Mouse (Mus musculus): ENCODE data around the gene Rbm39. TPM values are rescaled to one million over a fixed set of nuclear protein-coding genes. Genes with fewer than 3 reads are reported as not detected.
"Not testable (repeated sequence)": the region's sequence is repeated elsewhere in the genome, so short reads cannot be mapped to it uniquely, and the experiment has no call there.

Rbm39 gene
- total RNA-seq (2021), result 100 to 1,000 TPM; 309 to 321 TPM
- long read RNA-seq, transcript Rbm39-201 (17 exons, 2,711 nt), result minor isoform, 103 of 296 reads
- long read RNA-seq, transcript Rbm39-203 (17 exons, 2,810 nt), result major isoform, 125 of 296 reads
- long read RNA-seq, partial matches to known transcripts, result 12 of 296 reads
- long read RNA-seq, other reads (novel, unspliced or antisense), result 52 of 296 reads

DNA sequence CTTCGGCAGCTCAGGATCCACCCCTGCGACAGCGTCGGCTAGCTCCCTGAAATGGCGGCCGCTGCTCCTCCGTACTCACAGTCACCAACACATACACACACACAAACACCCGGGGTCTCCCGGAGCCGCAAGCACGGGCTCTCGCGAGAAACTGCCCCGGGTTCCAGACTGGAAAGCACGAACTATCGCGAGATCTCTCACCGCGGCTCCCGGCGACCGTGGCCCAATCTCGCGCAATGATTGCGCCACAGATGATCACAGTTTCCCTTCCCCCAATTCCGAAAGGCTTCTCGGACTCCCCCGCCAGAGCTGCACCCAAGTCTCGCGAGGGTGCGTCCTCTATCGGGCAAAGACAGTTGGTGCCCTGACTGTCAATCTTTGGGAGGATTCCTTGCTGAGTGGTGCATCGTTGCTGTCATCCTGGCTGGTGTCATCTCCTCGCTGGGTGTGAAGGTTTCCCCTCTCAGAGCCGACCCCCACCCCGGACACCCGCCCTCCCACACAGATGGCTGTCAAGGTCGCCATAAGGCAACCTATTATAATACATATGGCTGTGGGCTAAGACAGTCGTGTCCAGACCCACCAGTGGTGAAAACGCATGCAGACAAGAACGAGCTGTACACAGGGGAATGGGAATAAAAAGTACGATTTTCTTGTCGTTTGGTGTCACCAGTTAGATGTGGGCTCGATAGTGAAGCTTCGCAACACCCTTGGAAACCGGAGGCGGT lies at the start of gene Rbm39:
Gene Rbm39 (minus strand): TSS at position 145 of the 728 bp plus-strand sequence.
- DNase-seq (ENCODE audit: low spot score in 2 of 2), result peak; percentile 100

DNA sequence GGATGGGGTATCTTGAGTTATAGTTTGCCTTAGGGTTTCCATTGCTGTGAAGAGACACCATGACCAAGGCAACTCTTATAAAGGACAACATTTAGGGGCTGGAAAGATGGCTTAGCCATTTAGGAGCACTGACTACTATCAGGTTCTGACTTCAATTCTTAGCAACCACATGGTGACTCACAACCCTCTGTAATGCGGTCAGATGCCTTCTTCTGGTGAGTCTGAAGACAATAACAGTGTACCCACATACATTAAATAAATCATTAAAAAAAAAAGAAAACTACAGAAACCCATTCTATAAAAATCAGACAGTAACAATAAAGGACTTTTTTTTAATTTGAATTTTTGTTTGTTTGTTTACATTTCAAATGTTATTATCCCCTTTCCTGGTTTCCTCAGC lies 49.1 kb upstream of the Rbm39 start:
- no peak for DNase-seq (ENCODE audit: low spot score in 2 of 2)

DNA sequence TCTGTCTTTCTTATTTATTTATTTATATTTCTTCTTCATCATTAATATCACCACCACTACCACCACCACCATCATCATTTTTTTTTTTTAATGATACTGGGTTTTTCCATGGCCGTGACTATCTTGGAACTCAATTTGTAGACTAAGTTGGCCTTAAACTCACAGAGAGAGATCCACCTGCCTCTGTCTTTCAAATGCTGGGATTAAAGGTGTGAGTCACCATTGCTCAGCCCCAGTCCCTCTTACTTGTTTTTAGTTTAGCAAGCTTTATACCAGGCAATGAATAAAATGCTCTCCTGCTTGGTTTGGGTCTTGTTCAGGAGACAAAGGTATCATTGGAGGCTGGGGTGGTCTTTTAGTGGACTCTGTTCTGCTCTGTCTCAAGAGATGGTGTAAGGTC lies 47.7 kb upstream of the Rbm39 start:
- no peak for DNase-seq (ENCODE audit: low spot score in 2 of 2)

DNA sequence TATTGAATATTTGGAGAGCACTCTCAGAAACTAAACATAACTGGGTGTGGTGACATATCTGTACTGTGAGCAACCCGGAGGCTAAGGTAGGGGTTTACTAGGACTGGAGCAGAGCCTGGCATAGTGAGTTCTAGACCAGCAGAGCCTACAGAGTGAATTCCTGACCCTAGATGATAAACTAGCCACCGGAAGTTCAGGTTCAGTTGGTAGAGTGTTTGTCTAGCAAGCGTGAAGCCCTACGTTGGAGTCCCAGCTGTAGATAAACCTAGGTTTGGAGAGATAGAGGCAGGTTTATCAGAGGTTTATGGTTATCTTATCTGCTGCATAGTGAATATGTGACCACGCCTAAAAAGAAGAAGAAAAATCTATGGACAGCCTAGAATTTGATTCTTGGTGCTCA lies 44.0 kb upstream of the Rbm39 start:
- DNase-seq (ENCODE audit: low spot score in 2 of 2), result no peak

DNA sequence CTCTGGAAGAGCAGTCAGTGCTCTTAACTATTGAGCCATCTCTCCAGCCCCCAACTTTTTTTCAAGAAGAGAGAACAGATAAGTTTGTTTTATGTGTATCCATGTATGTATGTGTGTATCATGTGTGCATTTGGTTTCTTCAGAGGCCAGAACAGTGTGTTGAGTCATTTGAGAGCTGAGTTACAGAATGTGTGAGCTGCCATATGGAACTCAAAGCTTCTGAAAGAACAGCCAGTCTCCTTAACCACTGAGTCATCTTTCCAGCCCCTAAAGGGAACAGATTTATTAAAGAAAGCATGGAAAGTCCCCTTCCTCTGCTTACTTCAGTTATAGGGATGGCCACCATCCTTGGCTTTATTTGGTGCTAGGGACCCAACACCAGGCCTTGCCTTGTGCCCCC lies 42.1 kb upstream of the Rbm39 start:
- peak in 1 of 2 experiments; percentile 50 for DNase-seq (ENCODE audit: low spot score in 2 of 2)

DNA sequence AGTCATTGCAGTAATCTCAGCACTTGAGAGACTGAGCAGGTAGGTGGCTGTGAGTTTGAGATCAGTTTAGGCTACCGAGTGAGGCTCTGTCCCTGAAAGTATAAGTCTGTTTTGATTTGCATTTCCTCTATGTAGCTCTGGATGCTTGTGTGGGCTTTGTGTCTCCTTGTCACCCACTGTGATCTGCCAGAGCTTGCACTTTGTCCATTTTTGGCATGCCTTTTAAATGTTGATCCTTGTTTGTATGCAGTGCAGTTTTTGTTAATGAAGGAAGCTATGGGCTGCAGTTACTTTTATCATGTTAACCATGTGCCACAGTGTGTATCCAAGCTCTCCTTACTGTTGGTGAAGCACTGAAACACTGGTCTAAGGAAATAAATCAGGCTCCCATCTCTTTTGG lies 37.7 kb upstream of the Rbm39 start:
- DNase-seq (ENCODE audit: low spot score in 2 of 2), result no peak

DNA sequence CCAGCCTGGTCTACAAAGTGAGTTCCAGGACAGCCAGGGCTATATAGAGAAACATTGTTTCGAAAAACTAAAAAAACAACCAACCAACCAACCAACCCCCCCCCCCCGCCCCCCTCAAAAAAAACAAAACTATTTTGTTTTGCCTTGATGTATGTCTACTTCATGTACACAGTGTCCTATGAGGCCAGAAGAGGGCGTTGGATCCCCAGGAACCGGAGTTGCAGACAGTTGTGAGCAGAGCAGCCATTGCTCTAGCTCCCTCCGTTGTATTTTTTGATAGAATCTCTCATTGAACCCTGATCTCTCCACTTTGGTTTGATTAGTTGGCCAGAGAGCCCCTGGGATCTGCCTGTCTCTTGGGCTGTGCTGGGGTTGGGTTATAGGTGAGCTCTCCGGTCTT lies 23.9 kb upstream of the Rbm39 start:
- no peak for DNase-seq (ENCODE audit: low spot score in 2 of 2)

DNA sequence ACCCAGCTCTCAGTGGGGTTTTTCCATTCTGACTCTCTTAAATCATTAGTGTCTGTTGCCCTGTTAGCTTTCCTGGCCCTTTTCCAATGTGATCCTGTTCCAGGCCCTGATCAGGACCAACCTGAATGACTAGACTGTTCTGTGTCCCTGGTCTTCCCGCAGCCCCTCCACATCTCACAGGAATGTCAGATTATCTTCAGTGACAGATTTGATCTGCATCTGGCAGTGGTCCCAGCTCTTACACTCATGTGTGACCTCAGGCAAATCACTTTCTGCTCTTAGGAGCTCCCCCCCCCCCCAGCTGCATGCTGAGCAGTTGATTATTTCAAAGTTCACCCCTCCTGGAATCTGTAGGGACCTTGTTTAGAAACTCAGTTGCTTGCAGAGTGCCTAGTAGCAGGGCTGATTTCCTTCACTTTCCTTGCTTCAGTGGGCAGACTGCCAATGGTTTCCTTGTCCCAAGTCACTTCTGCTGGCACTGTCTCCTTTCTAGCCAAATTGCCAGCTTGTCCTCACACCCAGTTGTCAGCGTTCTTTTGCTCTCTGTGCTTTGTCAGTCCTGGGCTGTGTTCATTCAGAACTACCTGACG lies 22.9 kb upstream of the Rbm39 start:
- DNase-seq (ENCODE audit: low spot score in 2 of 2), result peak in 1 of 2 experiments; percentile 68

DNA sequence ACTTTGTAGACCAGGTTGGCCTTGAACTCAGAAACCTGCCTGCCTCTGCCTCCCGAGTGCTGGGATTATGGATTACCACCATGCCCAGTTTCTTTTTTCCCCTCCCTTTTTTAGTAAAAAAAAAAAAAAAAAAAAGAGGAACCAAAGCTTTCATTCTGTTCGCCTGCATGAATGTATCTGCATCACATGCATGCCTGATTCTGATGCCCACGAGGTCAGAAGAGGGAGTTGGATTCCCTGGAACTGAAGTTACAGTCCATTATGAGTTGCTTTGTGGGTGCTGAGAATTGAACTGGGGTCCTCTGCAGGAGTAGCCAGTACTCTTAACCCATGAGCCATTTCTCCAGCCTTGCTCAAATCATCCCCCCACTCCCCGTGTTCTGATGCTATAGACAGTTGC lies 21.4 kb upstream of the Rbm39 start:
- DNase-seq (ENCODE audit: low spot score in 2 of 2), result no peak

DNA sequence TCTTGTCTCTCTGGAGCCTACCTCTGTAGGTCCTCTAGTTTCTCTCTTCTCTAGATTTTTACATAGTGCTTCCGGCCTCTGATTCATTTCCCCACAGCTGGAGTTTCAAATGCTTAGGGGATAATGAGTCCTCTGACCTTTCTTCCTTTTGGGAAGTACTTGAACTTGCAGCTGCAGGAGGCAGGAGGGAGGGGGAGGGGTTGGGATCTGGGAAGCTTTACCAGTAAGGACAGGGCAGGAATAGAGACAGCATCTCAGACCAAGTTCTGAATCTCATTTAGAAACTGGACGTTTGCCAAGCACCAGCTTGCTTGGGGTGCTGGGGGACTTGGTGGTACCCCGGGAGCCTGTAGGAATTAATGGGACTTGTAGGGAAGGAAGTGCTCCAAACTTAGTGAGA lies 19.9 kb upstream of the Rbm39 start:
- no peak for DNase-seq (ENCODE audit: low spot score in 2 of 2)

DNA sequence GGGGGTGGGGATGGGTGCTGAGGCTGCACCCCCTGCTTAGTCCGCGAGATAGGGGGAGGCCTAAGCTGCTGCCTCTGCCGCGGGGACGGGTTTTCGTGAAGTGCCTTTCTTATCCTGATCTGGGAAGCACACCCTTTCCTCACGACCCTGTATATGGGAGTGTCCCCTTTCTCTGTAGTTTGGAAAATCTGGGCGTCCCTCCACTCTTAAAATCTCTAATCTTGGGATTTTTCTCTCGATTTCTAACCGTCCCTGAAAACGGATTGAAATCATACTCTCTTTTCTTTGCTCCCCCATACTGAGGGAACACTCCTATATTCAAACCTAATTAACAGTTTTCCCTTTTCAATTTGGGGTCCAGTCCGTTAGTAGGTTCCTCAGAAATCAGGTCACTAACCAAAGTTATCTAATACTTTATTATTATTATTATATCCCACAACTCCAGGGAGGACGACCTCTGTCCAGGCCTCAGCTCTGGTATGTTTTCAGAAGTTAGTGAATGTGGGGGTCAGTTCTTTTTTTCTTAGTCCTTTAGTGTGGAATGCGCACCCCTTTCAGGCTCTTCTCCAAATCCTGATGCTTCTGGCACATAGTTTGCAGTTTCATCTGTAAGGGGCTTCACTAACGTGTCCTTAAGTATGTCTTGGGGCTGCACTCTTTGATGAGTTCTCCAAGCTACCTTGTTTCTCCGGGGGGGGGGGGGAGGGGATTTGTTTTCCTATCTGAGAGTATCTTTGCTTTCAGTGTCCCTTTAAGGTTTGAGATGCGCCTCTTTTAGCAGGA lies 17.3 kb upstream of the Rbm39 start:
- DNase-seq (ENCODE audit: low spot score in 2 of 2), result no peak

DNA sequence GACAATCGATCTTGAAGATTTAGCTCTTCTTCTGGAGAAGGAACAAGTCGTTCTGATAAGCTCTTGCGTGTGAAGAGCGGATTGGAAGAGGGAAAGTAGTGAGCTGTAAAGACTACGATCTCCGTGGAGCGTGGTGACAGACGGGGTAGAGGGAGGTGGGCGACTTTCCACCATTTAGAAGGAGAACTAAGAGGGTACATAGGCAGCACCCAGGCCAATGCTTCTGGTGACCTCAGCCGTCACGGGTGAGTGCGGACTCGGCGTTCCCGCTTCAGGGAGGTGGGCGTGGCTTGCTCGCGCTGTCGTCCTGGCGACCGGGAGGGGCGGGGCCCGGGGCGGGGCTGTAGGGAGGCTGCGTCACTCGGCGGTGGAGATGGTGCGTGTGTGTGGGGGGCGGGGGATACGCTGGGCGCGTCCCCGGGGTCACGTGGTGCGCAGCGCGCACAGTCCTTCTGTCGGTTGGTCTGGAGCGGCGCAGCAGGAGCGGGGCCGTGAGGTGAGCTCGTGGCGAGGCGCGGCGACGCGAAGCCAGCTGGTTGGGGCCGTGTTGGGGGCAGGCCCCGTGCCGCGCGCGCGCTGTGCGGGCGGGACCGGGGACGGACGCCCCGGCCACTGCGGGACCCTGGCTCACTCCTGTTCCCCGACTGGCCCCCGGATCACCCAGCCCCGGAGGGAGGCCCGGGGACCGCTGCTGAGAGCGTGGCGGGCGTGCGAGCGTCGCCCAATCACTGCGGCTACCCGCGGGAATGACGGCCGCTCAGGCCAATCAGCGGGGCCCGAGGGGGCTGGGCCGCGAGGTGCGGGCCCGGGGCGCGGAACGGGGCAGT lies 16.5 kb upstream of the Rbm39 start, which contains the start of gene Phf20:
Gene Phf20 (plus strand): TSS at position 165 of the 827 bp plus-strand sequence.
- DNase-seq (ENCODE audit: low spot score in 2 of 2), result peak; percentile 95 to 98

DNA sequence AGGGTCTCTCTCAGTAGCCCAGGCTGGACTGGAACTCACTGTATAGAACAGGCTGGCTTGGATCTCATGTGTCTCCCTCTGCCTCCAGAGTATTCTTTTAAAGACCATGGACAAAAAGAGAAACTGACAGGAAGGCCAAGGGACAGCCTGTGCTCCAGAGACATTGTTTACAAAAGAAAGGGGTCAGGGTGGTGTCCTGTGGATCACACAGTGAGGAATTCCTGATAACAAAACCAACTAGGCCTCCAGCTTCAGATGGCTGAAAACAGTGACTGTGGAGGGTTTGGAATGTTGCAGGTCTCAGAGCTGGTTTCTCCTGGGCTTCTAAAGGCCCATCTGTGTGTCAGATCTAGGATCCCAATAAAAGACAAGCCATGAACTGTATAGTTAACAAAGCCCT lies 14.5 kb upstream of the Rbm39 start:
- DNase-seq (ENCODE audit: low spot score in 2 of 2), result no peak

DNA sequence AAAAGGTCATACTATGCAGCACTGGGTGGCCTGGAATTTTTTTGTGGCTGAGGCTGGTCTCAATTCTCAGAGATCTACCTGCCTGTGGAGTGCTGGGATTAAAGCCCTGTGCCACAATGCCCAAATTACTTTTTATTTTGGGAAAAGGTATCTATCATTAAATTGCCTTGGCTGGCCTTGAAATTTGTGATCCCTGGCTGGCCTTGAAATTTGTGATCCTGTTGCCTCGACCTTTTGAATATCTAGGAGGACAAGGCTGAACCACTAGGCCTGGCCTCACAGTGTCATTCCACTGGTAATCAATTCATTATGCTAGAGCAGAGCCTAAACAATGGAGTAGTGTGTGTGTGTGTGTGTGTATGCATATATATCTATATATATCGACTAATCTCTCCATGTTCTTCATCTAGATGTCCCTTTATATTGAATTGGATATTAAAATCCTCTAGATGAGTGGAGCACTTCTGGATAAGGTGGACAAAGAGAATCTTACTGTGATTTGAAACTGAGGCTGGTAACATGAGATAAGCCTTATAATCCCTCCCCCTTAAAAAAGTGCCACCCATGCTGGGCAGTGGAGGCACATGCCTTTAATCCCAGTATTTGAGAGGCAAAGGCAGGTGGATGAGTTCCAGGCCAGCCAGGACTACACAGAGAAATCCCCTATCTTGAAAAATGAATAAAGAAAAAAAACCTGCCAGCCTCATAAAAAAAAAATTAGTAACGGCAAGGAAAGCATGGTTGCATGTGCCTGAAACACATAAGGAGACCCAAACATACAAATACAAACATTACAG lies 13.2 kb upstream of the Rbm39 start:
- DNase-seq (ENCODE audit: low spot score in 2 of 2), result no peak

DNA sequence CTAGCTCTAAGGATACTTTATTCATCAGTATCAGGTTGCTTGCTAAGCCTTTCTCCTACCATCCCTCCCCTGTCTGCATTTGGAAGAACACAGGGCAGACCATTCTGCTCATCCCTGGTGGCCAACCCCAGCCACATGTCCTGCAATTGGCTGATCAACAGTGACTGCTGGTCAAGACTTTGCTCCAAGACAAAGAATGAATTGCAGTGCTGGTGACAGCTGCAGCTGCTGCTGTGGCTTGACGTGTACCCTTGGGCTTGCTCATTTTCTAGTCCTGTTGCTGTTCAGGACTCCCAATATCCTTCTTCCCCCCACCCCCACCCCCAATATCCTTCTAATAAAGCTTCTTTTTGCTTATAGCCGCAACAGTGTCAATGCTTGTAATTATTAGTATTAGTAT lies 12.0 kb upstream of the Rbm39 start:
- no peak for DNase-seq (ENCODE audit: low spot score in 2 of 2)

DNA sequence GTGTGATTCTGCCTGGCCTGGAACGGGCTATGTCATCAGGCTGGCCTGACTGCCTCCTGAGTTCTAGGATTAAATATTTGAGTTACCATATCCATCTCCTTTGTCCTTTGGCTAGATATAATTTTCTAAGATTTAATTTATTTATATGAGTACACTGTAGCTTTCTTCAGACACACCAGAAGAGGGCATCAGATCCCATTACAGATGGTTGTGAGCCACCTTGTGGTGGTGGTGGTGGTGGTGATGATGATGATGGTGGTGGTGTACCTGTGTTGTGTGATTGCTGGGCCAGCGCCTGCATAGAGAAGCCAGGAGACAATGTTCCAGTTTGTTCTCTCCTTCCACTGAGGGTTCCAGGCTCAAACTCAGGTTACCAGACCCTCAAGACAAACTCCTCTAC lies 11.5 kb upstream of the Rbm39 start:
- no peak for DNase-seq (ENCODE audit: low spot score in 2 of 2)

DNA sequence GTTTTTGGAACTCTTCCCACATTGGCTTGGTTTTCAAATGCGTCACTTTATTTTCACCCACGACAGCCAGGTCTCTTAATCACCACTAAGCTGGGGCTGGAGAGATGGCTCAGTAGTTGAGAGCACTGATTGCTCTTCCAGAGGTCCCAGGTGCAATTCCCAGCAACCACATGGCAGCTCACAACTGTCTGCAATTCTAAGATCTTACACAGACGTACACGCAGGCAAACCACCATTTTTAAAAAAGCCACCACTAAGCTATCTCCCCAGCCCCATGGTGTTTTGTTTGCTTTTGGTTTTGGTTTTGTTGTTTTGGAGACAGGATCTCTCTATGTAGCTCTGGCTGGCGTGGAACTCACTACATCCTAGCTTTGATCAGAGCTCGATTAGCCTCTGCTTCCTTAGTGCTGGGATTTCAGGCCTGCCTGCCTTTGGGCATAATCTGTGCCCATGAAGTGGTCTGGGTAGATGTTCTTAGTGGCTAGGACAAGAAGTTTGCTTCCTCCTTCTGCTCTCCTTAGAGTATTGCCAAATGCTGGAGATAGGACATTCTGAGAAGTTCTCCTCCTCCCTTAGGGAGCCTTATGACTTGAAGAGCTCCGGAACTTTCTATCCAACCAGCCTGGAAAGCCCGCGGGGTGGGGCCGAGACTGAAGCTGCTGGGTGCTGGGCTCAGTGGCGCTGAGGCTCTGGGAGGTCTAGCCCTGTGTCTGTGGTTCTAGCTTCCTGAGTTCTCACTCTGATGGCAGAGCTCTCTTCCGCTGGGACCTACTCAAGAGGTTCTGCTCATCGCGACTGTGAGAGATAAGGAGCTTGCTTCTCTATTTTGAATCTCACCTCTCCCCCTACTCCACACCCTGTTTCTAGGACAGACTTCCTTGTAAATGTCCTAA lies 10.2 kb upstream of the Rbm39 start:
- no peak for DNase-seq (ENCODE audit: low spot score in 2 of 2)

DNA sequence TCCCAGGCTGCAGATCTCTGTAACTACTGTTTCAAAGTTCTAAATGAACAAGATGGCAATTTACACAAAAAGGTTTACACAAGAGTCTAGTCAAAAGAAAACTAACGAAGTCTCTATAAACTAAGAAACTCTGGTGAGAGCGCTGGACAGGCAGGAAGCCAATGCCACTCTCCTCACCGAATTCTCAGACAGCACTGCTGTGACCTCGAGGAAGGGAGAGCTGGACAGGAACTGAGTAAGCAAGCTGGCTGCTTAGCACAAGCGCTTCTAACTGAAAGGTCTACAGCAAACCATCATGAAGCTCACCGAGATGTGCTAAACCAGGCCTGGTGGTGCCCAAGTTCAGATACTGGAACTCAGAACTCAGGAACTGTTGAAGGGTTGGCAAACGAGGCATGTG lies 9.2 kb upstream of the Rbm39 start:
- DNase-seq (ENCODE audit: low spot score in 2 of 2), result not testable (repeated sequence)

DNA sequence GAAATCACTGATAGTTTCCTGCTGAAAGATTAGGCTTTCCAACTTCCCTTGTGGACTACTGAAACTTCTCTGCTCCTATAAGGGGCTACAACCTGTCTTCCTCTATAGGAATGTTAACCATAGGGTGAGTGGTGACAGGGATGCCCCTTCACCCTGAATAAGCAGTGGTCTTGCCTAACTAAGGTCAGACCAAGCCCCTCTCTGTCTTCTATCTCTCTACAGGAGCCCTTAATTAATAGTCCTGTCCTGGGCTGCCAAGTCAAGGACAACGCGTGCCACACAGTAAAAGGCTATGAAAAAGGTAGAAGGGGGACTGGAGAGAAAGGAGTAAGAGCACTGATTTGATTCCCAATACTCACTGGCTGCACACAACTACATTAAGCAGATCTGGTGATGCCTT lies 1.6 kb upstream of the Rbm39 start:
- no peak for DNase-seq (ENCODE audit: low spot score in 2 of 2)
